Mouse (Mus musculus): ENCODE data around the gene Lpcat1. TPM values are rescaled to one million over a fixed set of nuclear protein-coding genes. Genes with fewer than 3 reads are reported as not detected.

Lpcat1 gene
- total RNA-seq, 2 experiments from 2014 or later = 3.5 to 3.6 TPM

- TF ChIP-seq CTCF (IDR thresholded peaks at IDR 0.05) = no peak; the same call in 1 of the 2 replicates
Measured at GRCm38 (mm10) chr13:73472481-73472880, 5.5 kb downstream of the Lpcat1 start.

GRCm38 (mm10) chr13:73473746-73474145 lies 6.7 kb downstream of the Lpcat1 start:
- Histone ChIP-seq H3K27ac (no peak overlapping the region), H3K4me3 (no peak overlapping the region)
- no peak for TF ChIP-seq CTCF (IDR thresholded peaks at IDR 0.05)
- intact Hi-C loops (cut with DNase I) = no loop called here
- no peak for DNase-seq

More at GRCm38 (mm10) chr13:73472481-73472880, 5.5 kb downstream of the Lpcat1 start:
- DNase-seq = no peak
- intact Hi-C loops (cut with DNase I) = no loop called here
- no peak overlapping the region for H3K4me3 ChIP-seq
- H3K27ac ChIP-seq = no peak overlapping the region

GRCm38 (mm10) chr13:73474163-73474562 lies 7.2 kb downstream of the Lpcat1 start:
- H3K4me3 ChIP-seq = no peak overlapping the region
- no peak overlapping the region for H3K27ac ChIP-seq
- intact Hi-C loops (cut with DNase I) = no loop called here
- no peak for DNase-seq
- TF ChIP-seq CTCF (IDR thresholded peaks at IDR 0.05) = no peak

GRCm38 (mm10) chr13:73475058-73475980 lies 8.3 kb downstream of the Lpcat1 start:
- intact Hi-C loops (cut with DNase I) = no loop called here
- TF ChIP-seq CTCF (IDR thresholded peaks at IDR 0.05) = no peak
- Histone ChIP-seq H3K27ac (no peak overlapping the region), H3K4me3 (no peak overlapping the region)
- no peak for DNase-seq

GRCm38 (mm10) chr13:73476259-73476658 lies 9.3 kb downstream of the Lpcat1 start:
- intact Hi-C loops (cut with DNase I) = no loop called here
- Histone ChIP-seq H3K27ac (peak overlapping the region; percentile 31; the same call in 1 of the 2 replicates), H3K4me3 (no peak overlapping the region)
- DNase-seq = no peak
- TF ChIP-seq CTCF (IDR thresholded peaks at IDR 0.05) = no peak

- no peak for TF ChIP-seq CTCF (IDR thresholded peaks at IDR 0.05)
- peak overlapping the region; percentile 31 for H3K27ac ChIP-seq
- no peak for DNase-seq
- H3K4me3 ChIP-seq = no peak overlapping the region
- intact Hi-C loops (cut with DNase I) = no loop called here
Measured at GRCm38 (mm10) chr13:73476796-73477195, 9.8 kb downstream of the Lpcat1 start.

GRCm38 (mm10) chr13:73477841-73478240 lies 10.8 kb downstream of the Lpcat1 start:
- TF ChIP-seq CTCF (IDR thresholded peaks at IDR 0.05) = no peak
- H3K4me3 ChIP-seq = no peak overlapping the region
- no peak overlapping the region for H3K27ac ChIP-seq
- no peak for DNase-seq
- intact Hi-C loops (cut with DNase I) = no loop called here

- no peak for DNase-seq
- intact Hi-C loops (cut with DNase I) = no loop called here
- no peak for TF ChIP-seq CTCF (IDR thresholded peaks at IDR 0.05)
- Histone ChIP-seq H3K27ac (no peak overlapping the region), H3K4me3 (no peak overlapping the region)
Measured at GRCm38 (mm10) chr13:73482476-73482875, 15.5 kb downstream of the Lpcat1 start.

GRCm38 (mm10) chr13:73483331-73483730 lies 16.3 kb downstream of the Lpcat1 start:
- no peak for TF ChIP-seq CTCF (IDR thresholded peaks at IDR 0.05)
- Histone ChIP-seq H3K4me3 (no peak overlapping the region), H3K27ac (no peak overlapping the region)
- no peak for DNase-seq
- intact Hi-C loops (cut with DNase I) = no loop called here

- Histone ChIP-seq H3K27ac (no peak overlapping the region), H3K4me3 (no peak overlapping the region)
- intact Hi-C loops (cut with DNase I) = no loop called here
- TF ChIP-seq CTCF (IDR thresholded peaks at IDR 0.05) = no peak
- no peak for DNase-seq
Measured at GRCm38 (mm10) chr13:73484171-73484570, 17.2 kb downstream of the Lpcat1 start.

GRCm38 (mm10) chr13:73488105-73488504 lies 21.1 kb downstream of the Lpcat1 start:
- DNase-seq = no peak
- intact Hi-C loops (cut with DNase I) = no loop called here

GRCm38 (mm10) chr13:73488707-73489106 lies 21.7 kb downstream of the Lpcat1 start:
- Histone ChIP-seq H3K4me3 (no peak overlapping the region), H3K27ac (no peak overlapping the region)
- no peak for DNase-seq
- no peak for TF ChIP-seq CTCF (IDR thresholded peaks at IDR 0.05)
- intact Hi-C loops (cut with DNase I) = no loop called here

More at GRCm38 (mm10) chr13:73488105-73488504, 21.1 kb downstream of the Lpcat1 start:
- no peak overlapping the region for H3K4me3 ChIP-seq
- H3K27ac ChIP-seq = no peak overlapping the region
- TF ChIP-seq CTCF (IDR thresholded peaks at IDR 0.05) = no peak

- TF ChIP-seq CTCF (IDR thresholded peaks at IDR 0.05) = no peak
- intact Hi-C loops (cut with DNase I) = no loop called here
- DNase-seq = no peak
- Histone ChIP-seq H3K27ac (no peak overlapping the region), H3K4me3 (no peak overlapping the region)
Measured at GRCm38 (mm10) chr13:73489986-73490385, 23.0 kb downstream of the Lpcat1 start.
